Comparison of ENCODE assay signal across 10 mouse cellular contexts in the genomic region with DNA sequence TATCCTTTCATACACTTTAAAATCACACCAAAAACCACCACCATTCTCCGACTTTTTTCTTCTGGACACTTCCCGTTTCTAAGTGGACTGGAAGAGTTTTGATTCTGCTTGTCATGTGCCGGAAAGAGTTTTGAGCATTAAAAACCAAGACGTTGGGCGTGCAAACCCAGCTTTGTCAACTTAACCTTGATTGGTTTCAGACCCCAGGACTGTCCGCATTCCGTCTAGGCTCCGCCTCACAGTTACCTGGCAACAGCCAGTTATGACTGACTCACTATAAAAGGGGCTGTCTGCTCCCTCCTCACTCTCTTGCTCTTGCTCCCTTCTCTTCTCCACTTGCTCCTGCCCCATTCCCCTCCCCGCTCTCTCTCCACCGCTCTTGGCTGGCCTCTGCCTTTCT. TPM values are rescaled to one million over a fixed set of nuclear protein-coding genes. Genes with fewer than 3 reads are reported as not detected.
DNase-seq lines count a peak whose midpoint lies in the region; ATAC-seq and TF ChIP-seq lines count a peak whose summit lies in the region.
"Had no signal": no experiment of that assay in that cellular context is flagged by ENCODE, and none has a peak within 500 bp of the region (broad histone marks: within the 10 kb centered on the region; RNA-seq: fewer than 3 reads in every experiment).

No protein-coding gene starts in this region.

- no peak for TF ChIP-seq CTCF in heart, postnatal 0 days (IDR thresholded peaks at IDR 0.05; ENCODE audit: low read depth)
- no peak for TF ChIP-seq CTCF in lung, postnatal 0 days (IDR thresholded peaks at IDR 0.05)

- DNase-seq in heart, postnatal 0 days (ENCODE audit: low spot score) = no peak
- no peak for DNase-seq in heart, postnatal 10 days
- peak; percentile 57 for DNase-seq in R1 (ENCODE audit: low read depth, low spot score)
- peak; percentile 50 for DNase-seq in embryonic facial prominence, embryonic 14.5 days (ENCODE audit: low spot score)
- peak; percentile 59 for DNase-seq in lung, postnatal 0 days (ENCODE audit: low spot score)
- DNase-seq in thymus, postnatal 25 days = no peak
- no peak for DNase-seq in frontal cortex, adult 2 months (ENCODE audit: extremely low spot score in 1 of 2, low spot score in 1 of 2)
- DNase-seq in left cerebral cortex, postnatal 36 days (ENCODE audit: low spot score in 2 of 2) = no peak
- DNase-seq: layer of hippocampus, adult 9-11 months; right cerebral cortex, postnatal 25 days had no signal

- ATAC-seq in heart, postnatal 0 days (ENCODE audit: insufficient read depth, low read depth) = no peak
- ATAC-seq in embryonic facial prominence, embryonic 14.5 days (ENCODE audit: low read depth) = 0 out of 2 replicates have a peak, but pooled peaks have one; percentile 65
- ATAC-seq in lung, postnatal 0 days = peak; percentile 83

- H3K4me1 ChIP-seq in heart, postnatal 0 days (ENCODE audit: control insufficient read depth, insufficient read depth) = no peaks in the 10 kb centered on the region
- H3K4me1 ChIP-seq in embryonic facial prominence, embryonic 14.5 days (ENCODE audit: control insufficient read depth, insufficient read depth, low read length) = 0 out of 2 replicates have a peak, but pooled peaks cover 3% of the 10 kb centered on the region
- no peaks in the 10 kb centered on the region for H3K4me1 ChIP-seq in lung, postnatal 0 days (ENCODE audit: insufficient read depth, low read depth, low read length)

- peaks cover 21% of the 10 kb centered on the region for H3K36me3 ChIP-seq in heart, postnatal 0 days (replicated peaks; ENCODE audit: control insufficient read depth, insufficient read depth, low read length)
- H3K36me3 ChIP-seq in embryonic facial prominence, embryonic 14.5 days (ENCODE audit: control insufficient read depth, insufficient read depth, low read length) = peaks cover 25% of the 10 kb centered on the region
- H3K36me3 ChIP-seq in lung, postnatal 0 days (ENCODE audit: insufficient read depth, low read length) = no peaks in the 10 kb centered on the region

- peak overlapping the region; percentile 50 for H3K4me2 ChIP-seq in heart, postnatal 0 days (ENCODE audit: low read depth, low read length)
- peak overlapping the region; percentile 42 for H3K4me2 ChIP-seq in embryonic facial prominence, embryonic 14.5 days (ENCODE audit: low read depth, low read length)
- peak overlapping the region; percentile 36; the same call in 1 of the 2 replicates for H3K4me2 ChIP-seq in lung, postnatal 0 days (replicated peaks; ENCODE audit: low read depth, low read length)

- intact Hi-C loops in heart, postnatal 10 days (cut with DNase I) = loop anchor here (5.0 kb wide), 1 partner anchor 61 kb away; no protein-coding TSS in a partner anchor
- intact Hi-C loops in left cerebral cortex, postnatal 36 days (cut with DNase I) = no loop called here

- H3K9ac ChIP-seq in heart, postnatal 0 days (replicated peaks; ENCODE audit: low read depth, low read length) = no peak overlapping the region
- H3K9ac ChIP-seq in embryonic facial prominence, embryonic 14.5 days (ENCODE audit: low read depth, low read length) = no peak overlapping the region
- no peak overlapping the region for H3K9ac ChIP-seq in lung, postnatal 0 days (replicated peaks; ENCODE audit: low read depth)

- no peak overlapping the region for H3K27ac ChIP-seq in heart, postnatal 0 days (ENCODE audit: low read depth)
- no peak overlapping the region for H3K27ac ChIP-seq in embryonic facial prominence, embryonic 14.5 days (replicated peaks; ENCODE audit: low read depth, low read length)
- H3K27ac ChIP-seq in lung, postnatal 0 days (ENCODE audit: low read length) = no peak overlapping the region

- 34% methylated on average over 10 of the region's 10 CpGs for WGBS in heart, postnatal 0 days
- 29% methylated on average over 10 of the region's 10 CpGs for WGBS in embryonic facial prominence, embryonic 14.5 days
- WGBS in lung, postnatal 0 days = 28% methylated on average over 10 of the region's 10 CpGs

- H3K27me3 ChIP-seq in heart, postnatal 0 days (ENCODE audit: control insufficient read depth, insufficient read depth, low read length) = no peaks in the 10 kb centered on the region
- H3K27me3 ChIP-seq in embryonic facial prominence, embryonic 14.5 days (replicated peaks; ENCODE audit: control insufficient read depth, insufficient read depth, low read length) = no peaks in the 10 kb centered on the region
- H3K27me3 ChIP-seq in lung, postnatal 0 days (replicated peaks; ENCODE audit: insufficient read depth, low read length) = no peaks in the 10 kb centered on the region

- TF ChIP-seq EP300 in heart, postnatal 0 days (IDR thresholded peaks at IDR 0.05; ENCODE audit: low read depth) = no peak
- TF ChIP-seq EP300 in lung, postnatal 0 days (IDR thresholded peaks at IDR 0.05) = no peak

- H3K9me3 ChIP-seq in heart, postnatal 0 days (replicated peaks; ENCODE audit: control insufficient read depth, low read length) = no peaks in the 10 kb centered on the region; the same call in 1 of the 2 replicates
- no peaks in the 10 kb centered on the region for H3K9me3 ChIP-seq in embryonic facial prominence, embryonic 14.5 days (ENCODE audit: control insufficient read depth, low read length)
- no peaks in the 10 kb centered on the region for H3K9me3 ChIP-seq in lung, postnatal 0 days (ENCODE audit: low read length)

- peak overlapping the region; percentile 24 for H3K4me3 ChIP-seq in heart, postnatal 0 days (ENCODE audit: low read depth, low read length)
- peak overlapping the region; percentile 11; the same call in 1 of the 2 replicates for H3K4me3 ChIP-seq in embryonic facial prominence, embryonic 14.5 days (ENCODE audit: low read depth, low read length)
- no peak overlapping the region for H3K4me3 ChIP-seq in lung, postnatal 0 days (ENCODE audit: low read depth, low read length)

RNA-seq across cellular contexts. Expression of a gene that starts 22.6 kb away (rescaled TPM):
- 31.1 and 43.0 TPM in 2 replicates for total RNA-seq in heart, postnatal 0 days (2014; rRNA removed; ENCODE audit: low replicate concordance)
- 3.1 and 3.7 TPM in 2 replicates for polyA plus RNA-seq in heart, postnatal 0 days (2015; fragmentation: Nextera tagmentation; extraction: Ambion mirVana)
- 10 to 100 TPM; 21.9 to 23.1 TPM for total RNA-seq in heart, postnatal 10 days (2021)
- 12.7 and 14.8 TPM in 2 replicates for polyA plus RNA-seq in embryonic facial prominence, embryonic 14.5 days (2014; fragmentation: Nextera tagmentation; extraction: Ambion mirVana)
- polyA plus RNA-seq in lung, postnatal 0 days (2015; fragmentation: Nextera tagmentation; extraction: Ambion mirVana) = 4.8 and 5.8 TPM in 2 replicates
- polyA plus RNA-seq in frontal cortex, adult 2 months (2012; rRNA removed) = 28.9 and 31.0 TPM in 2 replicates
- total RNA-seq in left cerebral cortex, postnatal 36 days (2021) = 10 to 100 TPM; 34.3 to 34.7 TPM

RNA-seq across cellular contexts. Expression of a gene that starts 23.4 kb away (rescaled TPM):
- total RNA-seq in heart, postnatal 0 days (2014; rRNA removed; ENCODE audit: low replicate concordance) = 3.4 and 4.5 TPM in 2 replicates
- 21.9 and 24.2 TPM in 2 replicates for polyA plus RNA-seq in heart, postnatal 0 days (2015; fragmentation: Nextera tagmentation; extraction: Ambion mirVana)
- total RNA-seq in heart, postnatal 10 days (2021) = 10 to 100 TPM; 11.6 to 11.7 TPM
- polyA plus RNA-seq in embryonic facial prominence, embryonic 14.5 days (2014; fragmentation: Nextera tagmentation; extraction: Ambion mirVana) = 28.2 and 34.2 TPM in 2 replicates
- polyA plus RNA-seq in lung, postnatal 0 days (2015; fragmentation: Nextera tagmentation; extraction: Ambion mirVana) = 20.3 TPM in 2 replicates
- polyA plus RNA-seq in frontal cortex, adult 2 months (2012; rRNA removed) = 18.3 and 19.1 TPM in 2 replicates
- 10 to 100 TPM; 18.7 to 23.8 TPM for total RNA-seq in left cerebral cortex, postnatal 36 days (2021)

RNA-seq across cellular contexts. Expression of a gene that starts 36.1 kb away (rescaled TPM):
- 21.6 and 24.9 TPM in 2 replicates for total RNA-seq in heart, postnatal 0 days (2014; rRNA removed; ENCODE audit: low replicate concordance)
- 11.2 and 13.7 TPM in 2 replicates for polyA plus RNA-seq in heart, postnatal 0 days (2015; fragmentation: Nextera tagmentation; extraction: Ambion mirVana)
- 10 to 100 TPM; 23.1 to 36.8 TPM for total RNA-seq in heart, postnatal 10 days (2021)
- polyA plus RNA-seq in embryonic facial prominence, embryonic 14.5 days (2014; fragmentation: Nextera tagmentation; extraction: Ambion mirVana) = 19.6 and 23.7 TPM in 2 replicates
- 34.6 and 38.7 TPM in 2 replicates for polyA plus RNA-seq in lung, postnatal 0 days (2015; fragmentation: Nextera tagmentation; extraction: Ambion mirVana)
- 46.4 and 49.1 TPM in 2 replicates for polyA plus RNA-seq in frontal cortex, adult 2 months (2012; rRNA removed)
- total RNA-seq in left cerebral cortex, postnatal 36 days (2021) = 10 to 100 TPM; 90.4 to 92.5 TPM

Comparison
In these comparisons a context has a peak if more than half of its experiments do, and no peak if none do; other contexts are left out.
1. DNase-seq: peak in R1 (single experiment), embryonic facial prominence, embryonic 14.5 days (single experiment) and lung, postnatal 0 days (single experiment); none in heart, postnatal 0 days (single experiment), heart, postnatal 10 days (0 of 2), thymus, postnatal 25 days (single experiment), frontal cortex, adult 2 months (0 of 2) and left cerebral cortex, postnatal 36 days (0 of 2).
2. Peak in every context shown above with its lines, with median percentiles within 50 percentile points of each other: H3K4me2 ChIP-seq.